Comparison of ENCODE assay signal across 21 mouse cellular contexts in genomic region chr12:87089255-87089654, GRCm38 (mm10). TPM values are rescaled to one million over a fixed set of nuclear protein-coding genes. Genes with fewer than 3 reads are reported as not detected.
"Had no signal": no experiment of that assay in that cellular context is flagged by ENCODE, and none has a peak within 500 bp of the region (broad histone marks: within the 10 kb centered on the region; RNA-seq: fewer than 3 reads in every experiment).

No protein-coding gene starts in this region.

- H3K9me3 ChIP-seq: midbrain, embryonic 10.5 days; midbrain, embryonic 13.5 days; neural tube, embryonic 13.5 days; neural tube, embryonic 15.5 days had no signal

- H3K4me1 ChIP-seq: midbrain, embryonic 10.5 days; midbrain, embryonic 13.5 days; neural tube, embryonic 13.5 days had no signal

- ATAC-seq: midbrain, embryonic 13.5 days; midbrain, embryonic 16.5 days had no signal

- H3K27ac ChIP-seq: midbrain, embryonic 10.5 days; midbrain, embryonic 13.5 days; neural tube, embryonic 13.5 days; neural tube, embryonic 15.5 days had no signal

- H3K27me3 ChIP-seq: midbrain, embryonic 13.5 days; neural tube, embryonic 13.5 days; neural tube, embryonic 15.5 days had no signal

- H3K36me3 ChIP-seq: midbrain, embryonic 10.5 days; neural tube, embryonic 13.5 days had no signal

- H3K9ac ChIP-seq: lung, embryonic 14.5 days; midbrain, embryonic 13.5 days; neural tube, embryonic 13.5 days; neural tube, embryonic 15.5 days had no signal

- DNase-seq: lung, adult 18-20 months; lung, embryonic 14.5 days; lung, postnatal 10 days; lung, postnatal 4 days; retina, postnatal 1 day; right cerebral cortex, adult 18-20 months; right cerebral cortex, postnatal 25 days; right cerebral cortex, postnatal 4 days; spleen, adult 18-20 months; thymus, adult 18-20 months; thymus, postnatal 14 days; thymus, postnatal 36 days had no signal

- H3K4me2 ChIP-seq: lung, embryonic 14.5 days; midbrain, embryonic 13.5 days; neural tube, embryonic 13.5 days; neural tube, embryonic 15.5 days had no signal

- H3K4me3 ChIP-seq: midbrain, embryonic 10.5 days; midbrain, embryonic 13.5 days; myocyte; neural tube, embryonic 13.5 days; neural tube, embryonic 15.5 days had no signal

RNA-seq across cellular contexts. Expression of gene Ngb, which starts 13.1 kb away (rescaled TPM):
- total RNA-seq: megakaryocyte, adult 5-6 weeks; megakaryocyte-erythroid progenitor cell, adult 5-6 weeks had no signal
- polyA plus RNA-seq: liver, embryonic 16.5 days had no signal
